Mouse (Mus musculus) layer of hippocampus, postnatal 14 days (tissue): ENCODE data around the gene Gjb6. TPM values are rescaled to one million over a fixed set of nuclear protein-coding genes. Genes with fewer than 3 reads are reported as not detected.

Source experiments
- DNase-seq, 2 experiments: peaks; one replicate each; pipeline ENCODE4 v3.0.0; 2021 to 2022; ENCODE audit warnings: low spot score in 2 of 2, mixed read lengths in 1 of 2
- total RNA-seq, 2 experiments: library from RNA; stranded (reverse); gene quantifications; 2 replicates each; pipeline ENCODE4 v1.2.3; 2021

The Gjb6 gene
- total RNA-seq, 2 experiments from 2014 or later = 95.4 to 124 TPM

DNA sequence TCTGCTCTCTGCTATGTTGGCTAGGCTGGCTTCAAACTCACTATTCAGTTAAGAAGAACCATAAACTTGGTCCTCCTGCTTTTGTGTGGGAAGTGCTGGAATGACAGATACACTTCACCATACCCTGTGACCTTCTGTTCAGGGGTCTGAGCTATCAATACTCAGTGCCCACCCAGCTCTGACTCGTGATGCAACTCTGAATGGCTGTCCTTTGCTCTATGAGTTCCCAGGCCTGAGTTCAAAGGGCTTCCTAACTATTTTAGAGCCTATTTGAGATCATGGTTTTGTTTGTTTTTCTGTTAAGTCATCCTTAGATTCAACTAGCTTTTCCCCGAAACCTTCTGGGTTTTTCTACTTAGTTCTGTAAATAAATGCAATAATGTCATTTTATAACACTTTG, 43.4 kb downstream of the Gjb6 start:
- DNase-seq = no peak

DNA sequence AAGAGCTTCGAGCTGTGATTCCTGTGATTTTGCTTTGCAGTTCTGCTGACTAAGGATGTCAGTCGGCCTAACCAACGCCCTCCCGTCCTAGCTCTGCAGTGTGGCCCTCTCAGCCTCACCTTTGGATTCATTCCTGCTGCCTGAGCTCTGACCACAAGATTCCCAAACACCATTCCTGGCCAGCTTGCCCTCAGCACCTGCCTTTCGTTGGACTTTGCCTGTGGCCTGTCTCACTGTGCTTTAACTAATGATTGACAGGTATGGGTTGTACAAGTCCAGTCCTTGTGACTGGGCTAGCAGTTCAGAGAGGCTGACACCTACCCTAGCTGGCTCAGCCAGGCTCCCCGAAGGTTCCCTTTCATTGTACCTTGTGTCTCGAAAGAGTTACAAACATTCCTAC, 44.3 kb downstream of the Gjb6 start:
- DNase-seq = no peak

- DNase-seq = no peak
Observed at GRCm38 (mm10) chr14:57084180-57084668, 49.2 kb downstream of the Gjb6 start.

DNA sequence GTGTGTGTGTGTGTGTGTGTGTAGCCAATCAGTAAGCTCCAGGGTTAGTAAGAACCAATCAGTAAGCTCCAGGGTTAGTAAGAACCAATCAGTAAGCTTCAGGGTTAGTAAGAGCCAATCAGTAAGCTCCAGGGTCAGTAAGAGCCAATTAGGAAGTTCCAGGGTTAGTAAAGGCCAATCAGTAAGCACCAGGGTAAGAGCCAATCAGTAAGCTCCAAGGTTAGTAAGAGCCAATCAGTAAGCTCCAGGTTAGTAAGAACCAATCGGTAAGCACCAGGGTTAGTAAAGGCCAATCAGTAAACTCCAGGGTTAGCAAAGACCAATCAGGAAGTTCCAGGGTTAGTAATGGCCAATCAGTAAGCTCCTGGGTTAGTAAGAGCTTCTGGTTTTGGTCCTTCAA, 50.5 kb downstream of the Gjb6 start:
- no peak for DNase-seq

DNA sequence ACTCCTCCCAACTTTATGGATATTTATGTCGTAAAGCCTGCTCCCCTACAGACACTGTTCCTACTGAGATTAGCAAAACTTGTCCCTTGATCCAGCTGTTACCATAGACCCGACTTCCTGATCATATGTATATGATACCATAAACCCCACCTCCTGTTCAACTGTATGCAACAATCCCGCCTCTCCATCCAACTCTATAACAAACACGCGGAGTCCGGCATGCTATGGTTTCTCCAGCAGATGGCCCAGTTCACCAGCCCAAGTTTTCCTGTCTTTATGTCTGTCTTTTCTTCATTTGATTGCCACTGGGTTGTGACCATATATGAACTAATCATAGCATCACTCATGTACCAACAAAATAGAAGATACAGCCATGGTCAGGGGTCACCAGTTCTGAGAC, 57.9 kb downstream of the Gjb6 start:
- DNase-seq = no peak

Other genes with a start within 250 kb of the Gjb6 start
- 10 to 100 TPM; 88.0 to 91.7 TPM for gene Zmym2, start 247.0 kb downstream of the Gjb6 start, total RNA-seq
- gene Gja3, start 75.5 kb downstream of the Gjb6 start, total RNA-seq = under 1 TPM; 0.78 to 0.79 TPM
- 1 to 10 TPM; 9.2 to 9.5 TPM for gene Gjb2, start 28.9 kb downstream of the Gjb6 start, total RNA-seq
- under 1 TPM; 0.33 to 0.71 TPM for gene Gm4491, start 17.7 kb downstream of the Gjb6 start, total RNA-seq